Mouse (Mus musculus): ENCODE data around the gene Clock.

Gene Clock

DNA sequence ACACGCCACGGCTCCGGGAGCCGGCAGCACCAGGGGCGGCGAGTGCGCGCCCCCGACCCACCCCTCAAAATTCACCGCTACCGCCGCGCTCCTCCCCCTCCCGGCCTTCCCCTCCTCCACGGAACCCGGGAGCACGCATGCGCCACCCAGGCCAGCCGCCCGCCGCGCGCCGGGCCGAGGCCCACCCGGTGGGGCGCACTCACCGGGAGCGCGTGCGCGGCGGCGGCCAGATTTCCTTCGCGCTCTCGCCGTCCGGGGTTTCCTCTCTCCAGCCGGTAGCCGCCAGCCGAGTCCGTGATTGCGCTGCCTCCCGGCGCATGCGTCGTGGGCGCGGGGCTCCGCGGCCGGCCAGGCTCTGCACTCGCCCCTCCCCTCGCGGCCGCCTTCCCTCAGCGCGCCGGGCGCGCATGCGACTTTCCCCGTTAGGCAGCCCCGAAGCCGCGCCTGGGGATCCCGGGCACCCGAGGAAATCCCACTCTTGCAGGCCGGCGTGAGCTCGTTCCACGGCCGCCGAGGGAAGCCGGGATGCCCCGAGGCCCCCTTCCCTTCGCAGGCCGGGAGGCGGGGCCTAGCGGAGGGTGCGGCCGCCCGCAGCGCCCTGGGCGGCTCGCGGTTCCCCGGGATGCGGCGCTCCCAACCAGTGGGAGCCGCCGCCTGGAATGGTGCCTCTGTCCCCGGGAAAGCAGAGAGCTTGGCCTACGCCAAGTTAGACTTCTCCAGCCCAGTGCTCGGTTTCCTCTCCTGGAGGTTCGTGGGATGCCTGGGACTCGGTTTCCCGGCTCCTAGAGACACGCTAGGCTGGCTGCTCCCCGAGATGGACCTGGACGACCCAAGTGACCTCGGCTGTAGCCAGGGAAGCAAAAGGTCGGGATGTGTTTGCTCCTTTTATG is at the start of gene Clock:
Gene Clock (minus strand): TSS at position 341 of the 890 bp plus-strand sequence.
- DNase-seq, result peak; percentile 86

DNA sequence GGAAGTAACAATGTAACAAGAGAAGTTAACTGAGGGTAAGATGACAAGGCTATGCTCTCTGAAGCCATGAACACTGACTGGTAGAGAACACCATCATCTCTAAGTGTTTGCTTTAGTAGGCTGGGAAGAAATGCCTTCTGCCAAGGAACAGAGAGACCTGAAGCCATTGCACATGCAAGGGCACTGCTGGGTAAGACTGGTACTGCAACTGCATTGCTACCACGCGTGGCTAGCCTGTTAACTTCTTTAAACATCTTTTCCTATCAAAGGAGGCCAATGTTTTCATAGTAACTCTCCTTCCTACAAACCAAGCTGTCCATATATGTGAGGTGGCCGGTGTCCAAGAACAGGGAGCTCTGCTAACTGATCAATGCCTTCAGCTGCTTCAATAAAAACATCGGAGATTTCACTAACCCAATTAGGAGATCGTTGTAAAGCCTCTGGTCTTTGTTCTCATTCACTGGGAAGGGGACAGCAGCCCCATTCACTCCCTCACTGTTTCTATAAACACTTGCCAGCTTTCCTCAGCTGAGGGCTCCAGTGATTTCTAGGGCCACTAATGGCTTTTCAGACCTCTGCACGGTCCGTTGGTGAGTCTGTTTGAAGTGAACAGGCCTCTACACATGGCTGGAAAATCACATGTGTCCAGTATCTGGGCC is 47.5 kb upstream of the Clock start:
- DNase-seq, result no peak

DNA sequence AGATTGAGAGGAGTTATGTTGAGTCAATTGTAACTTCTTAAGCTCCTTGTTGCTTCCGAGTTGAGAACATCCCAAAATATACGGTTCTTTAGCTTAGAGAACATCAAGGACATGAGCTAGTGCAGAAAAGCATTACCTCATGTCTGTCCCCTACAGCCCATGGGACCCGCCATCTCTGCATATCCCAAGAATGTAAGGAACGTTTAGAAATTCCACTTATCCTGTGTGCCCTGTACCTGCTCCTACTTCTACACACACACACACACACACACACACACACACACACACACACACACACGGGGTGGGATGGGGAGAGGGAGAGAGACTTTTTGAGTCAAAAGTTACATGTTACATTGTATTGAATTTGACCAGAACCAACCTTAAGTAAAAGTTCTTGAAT is 46.9 kb upstream of the Clock start:
- no peak for DNase-seq

DNA sequence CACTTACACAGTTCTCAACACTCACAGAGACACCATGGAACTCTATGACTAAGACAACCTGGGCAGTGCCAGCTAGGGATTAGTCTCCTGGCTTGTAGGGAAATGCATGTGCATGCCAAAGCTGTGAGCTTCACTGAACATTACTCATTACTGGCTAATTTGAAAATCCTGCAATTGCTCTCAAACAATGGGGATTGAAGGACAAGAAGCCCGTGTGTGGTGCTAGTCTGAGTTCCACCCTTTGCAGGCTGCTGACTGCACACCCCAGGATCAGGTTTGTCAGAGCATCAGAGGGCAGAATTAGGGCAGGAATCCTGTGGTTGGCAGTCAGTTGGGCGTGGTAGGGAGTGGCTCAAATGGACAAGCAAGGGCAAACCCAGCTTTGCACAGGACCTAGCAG is 41.5 kb upstream of the Clock start:
- no peak for DNase-seq

DNA sequence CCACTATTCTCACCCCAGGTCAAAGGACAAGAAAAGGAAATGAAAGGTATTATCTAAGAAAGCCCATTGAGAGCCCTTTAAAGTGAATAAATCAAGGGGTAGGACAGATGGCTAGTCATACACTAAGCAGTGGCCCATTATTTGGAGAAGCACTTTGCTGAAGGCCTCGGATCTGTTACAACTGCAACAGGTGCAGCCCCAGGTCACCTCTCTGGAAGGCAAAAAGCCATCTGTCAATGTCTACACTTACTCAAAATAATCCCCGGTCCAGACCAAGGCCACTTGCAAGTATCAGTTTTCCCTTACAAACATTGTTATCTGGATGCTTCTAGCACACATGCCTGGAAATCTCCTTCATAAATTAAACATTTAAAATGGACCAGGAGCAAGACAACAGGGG is 36.3 kb upstream of the Clock start:
- no peak for DNase-seq

DNA sequence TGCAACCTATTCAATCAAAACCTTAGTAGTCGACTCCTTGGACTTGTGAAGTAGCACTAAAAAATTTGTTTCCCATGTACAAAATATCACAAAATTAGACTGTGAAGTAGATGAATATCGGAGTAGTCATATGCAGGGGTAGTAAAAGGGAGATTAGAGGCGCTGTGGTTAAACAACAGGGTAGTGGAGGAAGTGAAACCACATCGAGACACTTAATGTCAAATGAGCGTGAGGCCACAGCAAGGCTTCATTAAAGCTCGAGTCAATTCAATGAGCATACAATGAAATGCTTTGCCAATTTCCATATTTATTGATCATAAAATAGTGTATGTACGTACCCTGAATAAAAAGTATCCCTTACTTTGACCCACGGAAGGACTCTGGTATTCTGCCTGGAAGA is 32.5 kb upstream of the Clock start:
- DNase-seq, result no peak

DNA sequence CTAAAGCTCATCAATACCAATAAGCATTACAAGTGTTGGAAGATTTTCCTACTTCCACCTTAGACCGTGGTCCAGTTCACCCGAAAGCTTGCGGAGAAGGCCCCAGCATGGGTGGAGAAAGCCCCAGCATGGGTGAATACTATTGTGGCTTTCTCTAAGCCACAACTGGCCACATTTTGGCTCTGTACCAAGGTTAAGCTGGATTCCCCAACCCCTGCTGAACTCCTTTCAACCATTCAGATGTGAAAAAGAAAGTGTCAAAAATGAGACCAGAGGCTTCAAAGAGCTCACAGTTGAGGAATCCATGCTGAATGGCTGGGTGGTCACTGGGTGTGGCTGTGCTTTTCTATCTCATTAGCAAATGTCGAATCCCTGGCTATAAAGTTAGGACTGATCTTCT is 29.2 kb upstream of the Clock start:
- DNase-seq, result no peak

DNA sequence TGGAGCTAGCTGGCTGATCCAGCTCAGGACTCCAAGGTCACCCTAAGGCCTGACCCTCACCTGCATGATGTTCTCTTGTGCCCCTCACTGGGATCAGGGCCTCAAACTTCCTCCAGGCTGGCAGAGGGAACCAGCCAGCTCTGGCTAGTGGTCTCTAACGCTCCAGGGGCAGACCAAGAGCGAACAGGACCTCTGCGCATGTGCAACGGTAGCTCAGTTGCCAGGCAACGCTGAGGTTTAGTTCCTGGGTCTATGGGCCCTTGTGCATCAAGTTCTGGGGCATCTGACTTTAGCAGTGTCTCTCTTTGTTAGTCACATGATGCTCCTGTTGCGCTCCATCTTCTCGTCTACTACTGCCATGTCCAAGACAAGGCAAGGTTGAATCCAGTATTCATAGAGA is 26.4 kb upstream of the Clock start, which contains the start of gene Pdcl2:
Gene Pdcl2 (minus strand): TSS at position 204 of the 400 bp plus-strand sequence.
- DNase-seq, result no peak

DNA sequence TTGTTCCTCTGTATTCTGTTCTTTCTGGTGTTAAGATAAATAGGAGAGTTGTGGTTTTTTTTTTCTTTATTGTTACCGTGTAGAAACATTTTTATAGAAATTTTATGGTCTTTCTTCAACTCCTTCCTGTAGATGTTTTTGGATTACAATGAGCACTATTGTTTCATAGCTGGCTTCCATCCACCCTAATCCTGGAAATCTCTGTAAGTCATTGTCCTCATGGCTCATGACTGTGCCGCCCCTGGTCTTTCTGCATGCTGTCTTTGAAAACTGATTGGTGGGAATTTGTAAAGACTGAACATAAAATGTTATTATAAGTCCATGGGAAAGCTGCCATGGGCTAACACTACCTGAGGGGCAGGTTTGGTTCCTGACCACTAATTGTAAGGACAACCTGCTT is 22.7 kb upstream of the Clock start:
- DNase-seq, result no peak

DNA sequence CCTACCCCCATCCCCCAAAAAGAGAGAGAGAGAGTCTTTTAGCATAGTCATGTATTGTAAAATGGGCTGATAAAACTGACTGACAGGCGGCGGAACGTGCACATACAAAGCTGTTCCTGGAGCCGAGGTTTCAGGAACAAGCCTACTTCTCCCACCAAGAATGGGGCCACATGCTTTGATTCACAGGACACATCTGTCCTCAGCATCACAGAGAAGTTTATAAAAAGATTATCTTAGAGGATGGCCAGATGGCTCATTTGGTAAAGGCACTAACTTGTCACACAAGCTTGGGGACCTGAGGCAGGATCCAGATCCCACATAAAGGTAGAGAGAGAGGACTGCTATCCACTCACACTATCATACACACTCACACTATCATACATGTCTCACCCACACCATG is 20.5 kb upstream of the Clock start:
- DNase-seq, result no peak

DNA sequence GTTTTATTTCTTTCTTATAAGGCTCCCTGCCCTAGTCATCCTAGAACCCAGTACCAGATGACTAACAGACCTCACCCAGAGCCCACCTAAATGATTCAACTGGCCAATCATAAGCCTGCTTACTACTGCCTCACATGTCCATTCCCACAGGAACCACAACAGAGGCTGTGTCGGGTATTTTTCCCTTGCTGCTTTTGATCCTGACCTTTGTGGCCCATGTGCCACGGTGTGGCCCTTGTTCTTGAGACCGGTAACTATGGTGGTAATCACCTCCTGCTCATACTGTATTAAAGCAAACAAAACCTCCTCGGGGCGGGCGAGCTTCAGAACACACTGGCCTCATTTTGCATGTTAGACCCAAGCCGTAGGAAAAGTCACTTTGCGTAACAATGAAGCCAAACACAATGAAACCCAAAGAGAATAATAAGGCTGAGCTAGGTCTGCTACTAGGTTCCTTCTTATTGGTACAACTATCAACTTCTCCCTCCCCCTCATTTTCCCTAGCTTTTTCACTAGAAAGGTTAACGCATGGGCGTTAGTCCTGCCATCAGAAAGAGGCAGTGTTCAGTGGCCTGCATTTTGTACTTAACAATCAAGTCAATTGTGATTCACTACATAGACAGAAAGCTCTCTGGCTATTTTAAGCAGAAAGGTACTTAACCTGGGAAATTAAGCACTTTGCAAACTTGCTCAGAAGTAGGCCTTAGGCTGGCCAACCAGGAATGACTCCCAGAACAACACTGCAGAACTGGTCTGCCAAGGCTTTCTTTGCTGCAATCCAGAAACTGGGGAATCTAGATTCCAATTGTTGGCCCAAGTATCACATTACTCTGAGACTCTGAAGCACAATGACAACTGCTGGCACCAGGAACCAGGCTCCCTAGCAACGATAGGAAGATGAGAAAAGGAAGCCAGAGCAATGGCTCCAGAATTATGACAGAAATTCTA is 16.9 kb upstream of the Clock start:
- no peak for DNase-seq

DNA sequence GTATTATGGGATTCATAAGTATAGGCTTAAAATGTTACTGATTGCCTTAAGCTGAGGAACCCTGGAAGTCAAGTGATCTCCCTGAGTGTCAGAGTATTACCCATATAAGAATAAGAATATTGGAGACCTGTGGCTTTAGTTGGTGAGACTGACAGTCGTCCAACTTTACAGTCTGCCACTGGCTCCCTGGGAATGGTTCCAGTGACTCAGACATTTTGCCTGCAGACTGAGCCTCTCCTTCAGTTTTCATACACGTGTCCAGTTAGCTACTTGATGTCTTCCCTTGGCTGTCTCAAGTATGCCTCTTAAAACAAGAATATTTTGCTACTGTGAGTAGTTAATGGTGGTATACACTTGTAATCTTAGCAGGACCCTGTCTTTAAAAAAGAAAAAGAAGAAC is 3.6 kb upstream of the Clock start:
- no peak for DNase-seq

DNA sequence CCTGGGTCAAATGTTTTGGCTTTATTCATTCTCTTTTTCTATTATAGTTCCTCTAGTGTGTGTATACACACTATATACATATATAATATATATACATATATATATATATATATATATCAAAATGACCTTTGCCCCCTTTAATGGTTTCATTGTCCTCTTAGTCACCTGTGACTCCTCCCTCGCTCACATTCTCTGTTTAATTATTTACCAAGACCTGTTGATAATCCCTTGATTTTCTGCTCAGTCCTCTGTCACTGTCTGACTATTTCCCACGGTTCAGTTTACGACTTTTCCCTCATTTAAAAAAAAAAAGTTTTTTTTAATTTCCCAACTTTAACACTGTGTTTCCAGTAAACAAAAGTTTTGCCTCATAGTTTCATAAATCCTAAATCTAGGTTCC is 1.7 kb upstream of the Clock start:
- no peak for DNase-seq

DNA sequence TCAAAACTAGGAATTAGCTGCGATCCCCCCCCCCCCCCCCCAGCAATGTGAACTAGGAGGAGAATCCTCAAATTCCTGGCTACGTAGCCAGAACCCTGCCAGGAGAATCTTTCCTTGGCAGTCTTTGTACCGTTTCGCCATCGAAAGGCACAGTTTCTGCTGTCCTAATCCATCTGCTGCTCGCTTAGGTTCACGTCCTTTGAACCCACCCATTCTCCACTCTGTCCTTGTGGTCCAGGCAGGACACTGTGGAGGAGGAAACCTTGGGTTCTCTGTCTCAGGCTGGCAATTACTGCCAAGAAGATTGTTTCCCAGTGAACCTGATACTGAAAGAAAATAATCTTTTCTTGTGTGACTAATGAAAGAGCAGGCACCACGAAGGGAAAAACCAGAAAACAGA is 1.0 kb upstream of the Clock start:
- no peak for DNase-seq

DNA sequence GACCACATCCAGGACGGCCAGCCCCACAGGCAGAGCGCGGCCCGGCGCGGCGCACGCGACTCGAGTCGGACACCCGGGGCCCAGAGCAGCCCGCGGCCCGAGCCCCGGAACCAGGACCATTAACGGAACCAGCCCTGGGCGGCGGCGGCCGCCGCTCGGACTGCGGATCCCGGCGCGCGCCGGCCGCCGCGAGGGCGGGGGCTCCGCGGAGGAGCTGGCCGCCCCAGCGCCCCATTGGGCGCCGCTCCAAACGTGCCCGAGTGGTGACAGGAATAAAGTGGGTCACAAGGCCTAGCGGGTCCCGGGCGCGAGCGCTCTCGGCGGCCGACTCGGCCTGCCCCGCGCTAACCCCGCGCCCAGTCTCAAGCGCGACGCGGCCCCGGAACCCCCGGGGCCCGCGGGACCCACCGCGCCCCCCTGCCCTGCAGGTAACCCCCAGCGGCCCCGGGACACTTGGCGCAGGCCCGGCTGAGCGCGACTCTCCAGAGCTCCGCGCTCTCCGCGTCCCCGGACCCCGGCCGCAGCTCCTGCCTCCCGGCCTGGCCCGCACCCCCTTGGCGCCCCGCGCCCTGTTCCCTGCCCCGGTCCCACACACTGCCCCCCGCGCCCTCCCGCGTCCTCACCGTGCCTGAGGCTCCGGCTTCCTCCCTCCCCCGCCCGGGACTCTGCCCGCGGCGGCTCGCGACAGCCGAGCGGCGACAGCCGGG is 694 bp downstream of the Clock start:
- DNase-seq, result peak; percentile 61

DNA sequence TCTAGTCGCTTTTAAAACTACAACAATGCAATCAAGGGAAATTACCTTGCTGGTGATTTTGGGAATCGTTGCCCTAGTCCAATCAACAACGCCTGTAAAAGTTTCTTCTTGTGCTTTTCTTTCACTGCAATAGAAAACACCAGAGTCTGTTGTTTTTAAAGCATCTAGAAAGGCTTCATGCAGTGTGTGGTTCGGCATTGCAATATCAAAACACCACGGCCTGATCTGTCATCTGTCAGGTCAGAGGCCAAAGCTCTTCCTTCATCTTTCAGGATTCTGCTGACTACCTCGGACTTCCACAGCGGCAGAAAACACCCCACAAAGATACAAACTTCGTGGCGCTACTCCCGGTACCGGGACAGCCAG is 1.2 kb downstream of the Clock start:
- DNase-seq, result no peak

DNA sequence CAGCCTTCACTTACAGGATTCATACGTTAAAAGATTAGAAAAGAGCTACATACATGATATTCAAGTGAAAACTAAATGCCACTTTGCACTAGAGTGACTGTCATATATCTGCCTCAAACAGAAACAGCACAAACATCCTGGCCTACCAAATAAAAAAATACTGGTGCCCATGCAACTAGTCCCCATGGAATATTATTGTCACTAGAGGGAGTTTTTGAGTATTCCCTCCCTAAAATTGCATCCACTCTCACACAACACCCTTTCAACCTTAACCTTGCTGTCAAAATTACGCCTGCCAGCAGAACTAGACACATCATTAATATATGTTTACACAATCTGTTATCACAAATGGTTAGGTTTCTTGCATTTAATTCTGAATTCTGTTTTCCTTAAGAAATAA is 2.6 kb downstream of the Clock start:
- no peak for DNase-seq

DNA sequence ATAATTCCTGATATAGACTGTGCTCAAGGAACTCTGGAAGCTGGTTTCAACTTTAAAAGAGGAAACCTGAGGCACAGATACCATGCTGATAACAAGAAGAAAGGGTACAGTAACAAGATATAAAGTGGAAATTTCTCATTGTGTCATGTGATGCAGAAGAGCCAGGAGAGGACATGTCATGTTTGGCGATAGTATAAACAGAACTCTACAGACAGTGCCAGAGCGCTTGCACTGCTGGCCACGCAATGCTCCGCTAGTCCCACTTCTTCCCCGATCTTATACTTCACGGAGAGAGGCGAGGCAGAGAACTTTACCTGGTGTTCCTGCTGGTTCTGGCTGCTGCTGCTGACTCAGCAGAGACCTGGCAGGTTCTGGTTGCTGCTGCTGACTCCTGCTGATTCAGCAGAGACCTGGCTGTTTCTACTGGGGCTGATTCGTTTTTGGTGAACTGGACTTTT is 15.3 kb downstream of the Clock start:
- DNase-seq, result no peak

DNA sequence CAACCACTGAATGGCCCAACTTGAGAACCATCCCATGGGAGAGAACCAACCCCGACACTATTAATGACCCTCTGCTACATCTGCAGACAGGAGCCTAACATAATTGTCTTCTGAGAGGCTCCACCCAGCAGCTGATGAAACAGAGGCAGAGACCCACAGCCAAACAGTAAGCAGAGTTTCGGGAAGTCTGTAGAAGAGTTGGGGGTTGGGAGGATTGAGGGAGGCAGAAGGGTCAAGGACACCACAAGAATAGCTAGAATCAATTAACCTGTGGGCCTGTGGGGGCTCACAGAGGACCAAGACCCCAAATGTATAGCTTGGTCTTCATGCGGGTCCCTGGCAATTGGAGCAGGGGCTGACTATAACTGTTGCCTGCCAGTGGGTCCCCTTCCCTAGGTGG is 16.3 kb downstream of the Clock start:
- DNase-seq, result no peak

DNA sequence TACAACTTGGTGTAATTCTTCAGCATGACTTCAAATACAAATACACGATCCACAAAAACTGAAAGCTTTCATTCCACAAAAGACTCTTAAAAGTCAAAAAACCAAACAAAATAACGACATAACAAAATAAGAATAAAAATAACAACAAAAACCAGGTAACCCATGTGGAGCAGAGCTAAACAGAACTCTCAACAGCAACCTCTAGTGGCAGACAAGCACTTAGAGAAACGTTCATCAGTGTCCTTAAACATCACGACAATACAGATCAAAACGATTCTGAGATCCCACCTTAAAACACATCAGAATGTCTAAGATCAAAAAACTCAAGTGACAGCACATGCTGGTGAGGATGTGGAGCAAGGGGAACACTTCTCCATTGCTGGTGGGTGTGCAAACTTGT is 17.5 kb downstream of the Clock start:
- no peak for DNase-seq

DNA sequence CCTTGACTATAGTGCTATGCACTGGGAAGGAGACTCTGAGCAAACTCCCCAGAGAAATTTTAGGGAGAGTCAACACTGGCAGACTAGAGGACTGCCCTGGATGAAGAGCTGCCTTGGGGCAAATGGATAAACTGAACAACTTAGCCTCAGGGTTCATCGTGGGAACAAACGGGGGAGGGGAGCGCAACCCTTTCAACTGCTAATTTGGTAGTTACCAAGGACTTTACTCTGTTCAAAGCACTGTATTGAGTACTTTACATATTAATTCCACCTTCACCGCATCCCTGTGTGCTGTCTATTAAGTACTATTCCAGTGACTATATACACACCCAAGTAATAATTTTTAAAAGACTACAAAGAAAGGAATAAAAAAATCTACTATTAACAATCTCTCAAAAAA is 18.9 kb downstream of the Clock start:
- DNase-seq, result no peak

DNA sequence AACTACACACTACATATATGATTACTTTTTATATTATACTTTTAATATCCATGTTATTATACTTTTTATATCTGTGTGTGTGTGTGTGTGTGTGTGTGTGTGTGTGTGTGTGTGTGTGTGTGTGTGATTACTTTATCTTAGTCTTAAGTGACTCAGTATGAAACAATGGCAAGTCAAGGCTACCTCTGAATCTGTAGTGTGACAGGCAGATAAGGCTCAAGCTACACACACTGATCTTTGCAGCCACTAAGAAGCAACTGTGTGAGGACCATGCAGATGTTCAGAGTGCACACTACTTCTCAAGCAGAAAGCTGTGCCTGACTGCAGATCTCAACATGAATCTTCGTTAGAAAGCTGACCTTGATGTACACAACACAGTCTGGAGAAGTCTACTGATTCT is 20.7 kb downstream of the Clock start:
- no peak for DNase-seq

DNA sequence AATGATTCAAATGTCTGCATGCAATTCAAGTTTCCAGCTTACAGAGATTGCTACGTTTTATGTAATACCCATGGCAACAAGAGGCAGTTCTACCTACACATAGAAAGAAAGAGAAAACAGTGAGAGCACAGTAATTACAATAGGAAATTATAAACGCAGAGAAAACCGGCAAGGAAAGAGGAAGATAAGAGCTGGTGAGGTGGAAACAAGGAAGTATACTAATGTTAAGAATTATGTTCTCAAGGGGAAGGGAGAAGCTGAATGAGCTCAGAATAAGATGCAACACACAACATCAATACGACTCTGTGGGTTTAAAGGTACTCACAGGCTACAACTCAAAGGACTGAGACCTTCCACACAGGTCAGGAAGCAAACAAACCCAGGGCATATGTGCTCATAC is 29.6 kb downstream of the Clock start:
- no peak for DNase-seq
